Mouse (Mus musculus) C2C12 (cell line): Measurements from ENCODE around the gene Nup50. TPM values are rescaled to one million over a fixed set of nuclear protein-coding genes. Genes with fewer than 3 reads are reported as not detected.
A peak's percentile ranks its signal among the peaks of the same experiment; 100 is the strongest.

Experiments
- H3K27me3 ChIP-seq: one replicate; pipeline ENCODE4 v1.6.1; 2011; ENCODE audit not compliant: control insufficient read depth, insufficient read depth, insufficient read length
- H3K36me3 ChIP-seq: one replicate; pipeline ENCODE4 v1.6.1; 2011; ENCODE audit not compliant: control insufficient read depth, insufficient read depth
- H3K4me3 ChIP-seq: one replicate; pipeline ENCODE4 v1.5.1; 2011; ENCODE audit warnings: mild to moderate bottlenecking, control low read depth; ENCODE audit not compliant: poor library complexity, insufficient read depth, severe bottlenecking
- H3K79me2 ChIP-seq: one replicate; pipeline ENCODE4 v1.6.1; 2011; ENCODE audit not compliant: control insufficient read depth, insufficient read depth
- H3K79me3 ChIP-seq: one replicate; pipeline ENCODE4 v1.6.1; 2011; ENCODE audit warnings: low read depth, control low read depth
- H3ac ChIP-seq: one replicate; pipeline ENCODE3; 2011; ENCODE audit warnings: low read depth; ENCODE audit not compliant: control insufficient read depth, insufficient read length
- CEBPB ChIP-seq: IDR thresholded peaks from one replicate; pipeline ENCODE4 v1.6.1; 2011; ENCODE audit warnings: low read depth, mild to moderate bottlenecking, control low read depth, moderate library complexity
- CTCF ChIP-seq: IDR thresholded peaks from one replicate; pipeline ENCODE4 v1.5.1; 2011; ENCODE audit not compliant: control insufficient read depth, insufficient read depth, insufficient read length
- FOSL1 ChIP-seq: IDR thresholded peaks from one replicate; pipeline ENCODE4 v1.8.0; 2011; ENCODE audit warnings: mild to moderate bottlenecking, low read length; ENCODE audit not compliant: poor library complexity, insufficient read depth, severe bottlenecking
- MAX ChIP-seq: IDR thresholded peaks from one replicate; pipeline ENCODE4 v1.6.1; 2011; ENCODE audit warnings: mild to moderate bottlenecking, control low read depth
- MYOD1 ChIP-seq: IDR thresholded peaks from one replicate; pipeline ENCODE4 v1.6.1; 2011; ENCODE audit warnings: low read depth; ENCODE audit not compliant: control insufficient read depth, insufficient read length
- MYOG ChIP-seq: IDR thresholded peaks from one replicate; pipeline ENCODE4 v1.6.1; 2011; ENCODE audit not compliant: control insufficient read depth, insufficient read length; ENCODE audit errors: extremely low read depth
- USF1 ChIP-seq: IDR thresholded peaks from one replicate; pipeline ENCODE4 v1.6.1; 2011; ENCODE audit warnings: low read depth, mild to moderate bottlenecking, control low read depth, moderate library complexity
- long read RNA-seq, 2 experiments: library from polyadenylated mRNA; unstranded; transcript quantifications; one replicate each; pipeline ENCODE4 v2.0.0; 2019 to 2020
- polyA plus RNA-seq: library from polyadenylated mRNA; unstranded; fragments of >200 nt; fragmentation: generic; extraction: Trizol; gene quantifications from one replicate; pipeline ENCODE4 v1.2.1, GENCODE M21; 2012; ENCODE audit warnings: missing spikeins

The Nup50 gene
- 54.0 TPM for polyA plus RNA-seq
- long read RNA-seq, experiment 1, full-length matches to known transcripts: 46 of 51 reads
- long read RNA-seq, experiment 1, partial matches to known transcripts: 3 of 51 reads
- long read RNA-seq, experiment 1, other reads (novel, unspliced or antisense): 2 of 51 reads
- long read RNA-seq, experiment 2, full-length matches to known transcripts: 586 of 630 reads
- long read RNA-seq, experiment 2, partial matches to known transcripts: 22 of 630 reads
- long read RNA-seq, experiment 2, other reads (novel, unspliced or antisense): 22 of 630 reads

GRCm38 (mm10) chr15:84922884-84923507, at the start of gene Nup50:
Nup50 (plus strand) TSS chr15:84923411.
- Histone ChIP-seq H3K4me3 (peak within 1 kb of the TSS; percentile 93), H3K79me2 (peaks cover 58% of the 10 kb centered on the region), H3K79me3 (peaks cover 43% of the 10 kb centered on the region), H3K36me3 (peaks cover 29% of the 10 kb centered on the region), H3ac (peak within 1 kb of the TSS; percentile 91), H3K27me3 (no peaks in the 10 kb centered on the region)
- TF ChIP-seq MAX (peak; percentile 98), CTCF (no peak), CEBPB (no peak), MYOG (no peak), USF1 (peak; percentile 97), FOSL1 (no peak)

GRCm38 (mm10) chr15:84873867-84874266, 49.3 kb upstream of the Nup50 start:
- Histone ChIP-seq H3ac (no peak overlapping the region), H3K4me3 (no peak overlapping the region), H3K79me3 (no peaks in the 10 kb centered on the region), H3K79me2 (no peaks in the 10 kb centered on the region), H3K36me3 (no peaks in the 10 kb centered on the region), H3K27me3 (peaks cover 16% of the 10 kb centered on the region)
- TF ChIP-seq MAX (no peak), MYOD1 (no peak), MYOG (no peak), CTCF (no peak), USF1 (no peak), CEBPB (no peak), FOSL1 (no peak)

GRCm38 (mm10) chr15:84877029-84877815, 46.0 kb upstream of the Nup50 start:
- H3K4me3 ChIP-seq: no peak overlapping the region

GRCm38 (mm10) chr15:84888066-84888465, 35.1 kb upstream of the Nup50 start:
- no peaks in the 10 kb centered on the region for H3K36me3 ChIP-seq
- H3K4me3 ChIP-seq: no peak overlapping the region
- no peak overlapping the region for H3ac ChIP-seq
- peaks cover 31% of the 10 kb centered on the region for H3K27me3 ChIP-seq
- H3K79me2 ChIP-seq: no peaks in the 10 kb centered on the region
- H3K79me3 ChIP-seq: no peaks in the 10 kb centered on the region
- TF ChIP-seq CEBPB: no peak
- no peak for TF ChIP-seq FOSL1
- TF ChIP-seq MAX: no peak
- no peak for TF ChIP-seq MYOG
- no peak for TF ChIP-seq MYOD1
- no peak for TF ChIP-seq USF1
- no peak for TF ChIP-seq CTCF

More at GRCm38 (mm10) chr15:84877029-84877815, 46.0 kb upstream of the Nup50 start:
- Histone ChIP-seq H3K79me2 (no peaks in the 10 kb centered on the region), H3K27me3 (peaks cover 18% of the 10 kb centered on the region), H3ac (no peak overlapping the region), H3K36me3 (no peaks in the 10 kb centered on the region), H3K79me3 (no peaks in the 10 kb centered on the region)
- TF ChIP-seq CEBPB (no peak), FOSL1 (no peak), USF1 (no peak), MYOD1 (no peak), MYOG (no peak), MAX (no peak), CTCF (no peak)

GRCm38 (mm10) chr15:84891246-84891645, 32.0 kb upstream of the Nup50 start:
- H3ac ChIP-seq: no peak overlapping the region
- no peak overlapping the region for H3K4me3 ChIP-seq
- no peaks in the 10 kb centered on the region for H3K79me3 ChIP-seq
- no peaks in the 10 kb centered on the region for H3K79me2 ChIP-seq
- H3K36me3 ChIP-seq: no peaks in the 10 kb centered on the region
- peaks cover 28% of the 10 kb centered on the region for H3K27me3 ChIP-seq
- TF ChIP-seq MYOG (no peak), CEBPB (no peak), MYOD1 (no peak), USF1 (no peak), FOSL1 (no peak), CTCF (no peak), MAX (no peak)
